Mouse (Mus musculus) MEL (cell line): ENCODE results near the gene Smg1.

ENCODE experiments used
- BHLHE40 ChIP-seq: IDR thresholded peaks from 2 replicates; pipeline ENCODE4 v1.6.1; 2012; ENCODE audit warnings: low read depth, mild to moderate bottlenecking, inconsistent platforms, low read length, improper control_type of control experiment, borderline replicate concordance
- CTCF ChIP-seq, 3 experiments: IDR thresholded peaks in 2 of 3; conservative IDR thresholded peaks in 1 of 3; 2 replicates each; pipeline ENCODE4 v1.5.1; 2011 to 2012; ENCODE audit warnings: low read length in 3 of 3, low read depth in 2 of 3, mild to moderate bottlenecking in 2 of 3, improper control_type of control experiment in 1 of 3, inconsistent platforms in 1 of 3, mixed read lengths in 1 of 3, moderate library complexity in 1 of 3; ENCODE audit not compliant: control insufficient read depth in 1 of 3, insufficient read depth in 1 of 3, poor library complexity in 1 of 3, severe bottlenecking in 1 of 3
- ELF1 ChIP-seq: IDR thresholded peaks from 2 replicates; pipeline ENCODE4 v1.6.1; 2014; ENCODE audit warnings: low read depth, mild to moderate bottlenecking, inconsistent platforms, low read length, improper control_type of control experiment, moderate library complexity
- EP300 ChIP-seq, 2 experiments: IDR thresholded peaks; 2 replicates each; pipeline ENCODE4 v1.6.1; 2011; ENCODE audit warnings: improper control_type of control experiment in 2 of 2, low read length in 2 of 2, low read depth in 1 of 2, mild to moderate bottlenecking in 1 of 2
- GABPA ChIP-seq: IDR thresholded peaks from 2 replicates; pipeline ENCODE4 v1.6.1; 2012; ENCODE audit warnings: low read depth, mild to moderate bottlenecking, inconsistent platforms, low read length, improper control_type of control experiment, moderate library complexity
- JUND ChIP-seq: IDR thresholded peaks from 2 replicates; pipeline ENCODE4 v1.6.1; 2011; ENCODE audit warnings: low read depth, mild to moderate bottlenecking, improper control_type of control experiment, low read length
- KAT2A ChIP-seq: conservative IDR thresholded peaks from 2 replicates; pipeline ENCODE4 v1.6.1; 2012; ENCODE audit warnings: low read depth, low read length, improper control_type of control experiment, inconsistent platforms
- MAFK ChIP-seq: IDR thresholded peaks from 2 replicates; pipeline ENCODE4 v1.6.1; 2011; ENCODE audit warnings: low read depth, mild to moderate bottlenecking, low read length, improper control_type of control experiment, borderline replicate concordance
- MYC ChIP-seq: IDR thresholded peaks from 2 replicates; pipeline ENCODE4 v1.6.1; 2011; ENCODE audit warnings: low read depth, mild to moderate bottlenecking, low read length, improper control_type of control experiment, moderate library complexity
- NRF1 ChIP-seq: IDR thresholded peaks from 2 replicates; pipeline ENCODE4 v1.6.1; 2014; ENCODE audit warnings: low read depth, mild to moderate bottlenecking, inconsistent platforms, low read length, improper control_type of control experiment, moderate library complexity; ENCODE audit not compliant: poor library complexity, insufficient read depth, severe bottlenecking
- POLR2A ChIP-seq, 2 experiments: IDR thresholded peaks; 2 replicates each; pipeline ENCODE4 v1.6.1; 2011 to 2012; ENCODE audit warnings: low read length in 2 of 2, mild to moderate bottlenecking in 2 of 2, control low read depth in 1 of 2, improper control_type of control experiment in 1 of 2, low read depth in 1 of 2, moderate library complexity in 1 of 2; ENCODE audit not compliant: control insufficient read depth in 1 of 2, insufficient read depth in 1 of 2, poor library complexity in 1 of 2
- TAL1 ChIP-seq: IDR thresholded peaks from 2 replicates; pipeline ENCODE4 v1.6.1; 2012; ENCODE audit warnings: mild to moderate bottlenecking, inconsistent platforms, low read length, moderate library complexity, mixed read lengths
- ZMIZ1 ChIP-seq: IDR thresholded peaks from 2 replicates; pipeline ENCODE4 v1.6.1; 2012; ENCODE audit warnings: low read depth, mild to moderate bottlenecking, inconsistent platforms, low read length, improper control_type of control experiment, moderate library complexity

DNA sequence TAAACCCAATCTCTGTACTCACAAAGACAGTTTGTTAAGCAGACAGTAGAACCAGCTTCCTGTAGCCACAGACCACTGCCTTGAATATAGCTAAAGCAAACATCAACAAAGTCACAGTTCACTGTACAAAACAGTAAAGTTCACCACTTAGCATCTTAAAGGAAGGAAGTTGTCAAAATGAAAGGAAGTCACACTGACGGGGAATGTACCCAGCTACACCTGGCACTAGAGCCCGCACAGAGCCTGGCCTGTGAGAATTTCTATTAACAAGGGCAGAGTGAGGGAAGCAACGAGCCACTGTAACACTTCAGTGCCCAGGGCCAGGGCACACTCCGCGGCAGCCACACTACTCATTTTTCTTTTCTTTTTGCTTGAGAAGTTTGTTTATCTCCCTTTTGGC lies 123.5 kb downstream of the Smg1 start:
- TF ChIP-seq ZMIZ1, result no peak
- TF ChIP-seq KAT2A, result no peak
- TF ChIP-seq NRF1, result no peak
- no peak for TF ChIP-seq POLR2A (IDR thresholded peaks at IDR 0.05; ENCODE audit: control insufficient read depth in 1 of 2, insufficient read depth in 1 of 2, low read depth in 1 of 2, low read length in 2 of 2, poor library complexity in 1 of 2)
- no peak for TF ChIP-seq MAFK
- no peak for TF ChIP-seq EP300 (IDR thresholded peaks at IDR 0.05; ENCODE audit: low read depth in 1 of 2, low read length in 2 of 2)
- TF ChIP-seq TAL1, result no peak
- TF ChIP-seq BHLHE40, result no peak
- no peak for TF ChIP-seq CTCF (IDR thresholded peaks at IDR 0.05 in 2 of 3, conservative IDR thresholded peaks at IDR 0.05 in 1 of 3; ENCODE audit: control insufficient read depth in 1 of 3, insufficient read depth in 1 of 3, low read depth in 2 of 3, low read length in 3 of 3, poor library complexity in 1 of 3, severe bottlenecking in 1 of 3)
- no peak for TF ChIP-seq JUND
- TF ChIP-seq GABPA, result no peak
- no peak for TF ChIP-seq ELF1
- no peak for TF ChIP-seq MYC
